Mouse (Mus musculus) ovary, adult 18-20 months (tissue): ENCODE measurements around the gene C77080.

Experiments
- DNase-seq: peaks from one replicate; pipeline ENCODE4 v3.0.0; 2022; ENCODE audit warnings: low spot score, mixed read lengths

C77080 gene

DNA sequence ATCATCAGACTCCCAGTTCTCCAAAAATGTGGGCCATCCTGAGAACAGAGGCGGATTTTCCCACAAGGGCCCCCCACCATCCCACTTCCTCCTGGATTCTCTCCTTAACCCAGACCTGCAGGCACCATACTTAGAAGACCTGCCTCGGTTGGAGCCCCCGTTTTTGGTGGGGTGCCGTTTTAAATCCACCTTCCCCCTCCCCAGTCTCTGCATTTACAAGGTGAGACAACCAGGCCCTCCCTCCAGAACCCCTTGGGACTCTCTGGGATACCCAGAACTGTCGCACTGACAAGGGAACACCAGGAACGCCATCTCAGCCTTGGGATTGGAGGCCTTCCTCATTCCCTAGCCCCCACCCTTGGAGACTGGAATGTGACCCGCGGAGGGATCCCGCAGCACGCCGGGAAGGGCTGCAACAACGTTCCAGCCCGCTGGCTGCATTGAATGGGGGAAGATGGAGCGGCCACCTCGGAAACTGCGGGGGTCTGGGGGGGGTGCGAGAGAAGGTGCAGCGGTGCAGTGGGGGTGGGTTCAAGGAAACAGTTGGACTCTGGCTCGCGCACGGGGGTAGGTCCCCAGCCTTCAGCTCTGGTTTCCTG lies 23.3 kb downstream of the C77080 start:
- no peak for DNase-seq

DNA sequence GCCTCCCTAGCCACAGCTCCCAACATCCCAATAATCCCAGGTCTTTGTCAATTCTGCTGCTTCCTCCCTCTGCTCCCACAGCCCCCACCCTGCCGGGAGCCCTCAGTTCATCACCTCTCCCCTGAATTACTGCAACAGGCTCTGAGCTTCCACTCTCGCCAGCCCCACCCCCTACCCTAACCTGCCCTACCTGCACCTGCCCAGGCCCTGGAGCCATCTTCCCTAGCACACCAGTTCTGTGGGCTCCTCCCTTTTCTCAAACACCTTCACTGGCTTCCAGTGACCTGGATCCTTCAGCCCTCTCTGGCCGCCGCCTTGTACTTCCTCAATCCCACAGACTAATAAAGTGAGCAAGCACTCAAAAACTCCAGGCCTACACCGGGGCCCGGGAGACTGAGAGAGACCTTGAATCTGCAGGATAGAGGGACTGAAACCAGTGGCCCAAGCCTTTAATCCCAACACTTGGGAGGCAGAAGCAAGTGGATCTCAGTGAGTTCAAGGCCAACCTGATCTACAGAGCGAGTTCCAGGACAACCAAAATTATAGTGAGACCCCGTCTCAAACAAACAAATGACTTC lies 24.9 kb downstream of the C77080 start:
- no peak for DNase-seq

DNA sequence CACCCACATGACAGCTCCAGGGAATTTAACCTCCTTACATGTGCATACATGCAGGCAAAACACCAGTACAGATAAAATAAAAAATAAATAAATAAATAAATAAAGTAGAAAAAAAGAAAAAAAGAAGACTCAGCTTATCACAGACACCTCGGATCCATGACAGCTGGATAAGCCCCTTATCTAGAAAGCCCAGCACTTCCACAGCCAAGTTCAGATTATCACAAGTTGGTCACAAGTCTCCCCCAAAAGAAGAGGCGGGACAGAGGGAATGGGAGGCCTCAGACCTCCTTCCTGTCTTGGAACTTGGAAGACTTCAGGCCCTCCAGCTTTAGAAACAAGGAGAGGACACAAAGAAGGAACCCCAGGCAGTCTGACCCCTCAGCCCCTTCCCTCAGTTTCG lies 26.1 kb downstream of the C77080 start:
- DNase-seq, result no peak

DNA sequence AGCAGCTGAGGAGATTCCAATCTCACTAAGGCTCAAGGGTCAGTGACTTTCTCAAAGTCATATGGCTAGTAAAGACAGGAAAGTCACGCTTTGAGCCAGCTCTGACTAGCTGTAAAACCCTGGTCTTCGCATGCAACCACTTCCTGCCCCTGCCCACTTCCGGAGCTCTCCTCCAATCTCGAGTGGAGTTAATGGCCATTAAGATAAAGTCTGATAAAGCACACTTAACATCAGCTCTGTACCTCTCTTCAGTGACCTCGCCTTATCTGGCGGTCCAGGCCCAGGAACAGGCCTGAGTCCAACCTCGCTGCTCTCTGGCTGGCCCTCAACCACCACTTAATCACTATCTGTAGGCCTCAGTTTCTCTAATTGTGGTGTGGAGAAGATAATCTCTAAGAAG lies 26.7 kb downstream of the C77080 start:
- no peak for DNase-seq

DNA sequence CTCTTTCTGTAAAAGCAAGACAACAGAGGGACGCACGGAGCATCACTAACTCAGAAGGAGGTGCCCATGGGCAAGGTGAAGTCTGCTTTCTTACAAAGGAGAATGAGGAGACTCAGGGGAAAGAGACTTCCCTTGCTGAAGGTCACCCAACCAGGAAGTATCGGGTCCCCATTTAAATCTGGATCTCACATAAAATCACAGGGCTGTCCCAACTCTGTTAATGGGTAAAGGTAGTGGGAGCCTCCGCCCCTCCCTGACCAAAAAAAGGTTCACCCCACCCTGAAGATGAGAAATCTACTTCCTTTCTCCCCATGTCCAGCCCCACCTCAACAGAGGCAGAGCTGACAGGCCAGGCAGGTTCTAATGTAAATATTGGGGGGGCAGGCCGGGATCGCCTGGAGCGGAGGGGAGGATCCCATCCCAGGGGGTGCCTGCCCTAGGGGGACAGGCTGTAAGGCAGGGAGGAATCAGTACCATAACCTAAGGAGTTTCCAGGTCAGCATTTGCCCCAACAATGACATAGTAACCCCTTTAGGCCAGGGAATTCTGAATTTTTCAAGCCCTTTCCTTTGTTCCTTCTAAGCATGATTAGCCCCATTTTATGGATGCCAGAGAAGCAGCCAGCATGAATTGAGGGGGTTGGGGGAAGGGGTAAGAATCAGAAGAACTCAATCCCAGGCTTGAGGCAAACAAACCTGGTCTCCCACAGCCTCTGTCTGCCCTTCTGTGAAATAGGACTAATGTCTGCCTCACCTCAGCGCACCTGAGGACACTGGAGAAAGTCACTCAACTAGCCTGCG lies 28.4 kb downstream of the C77080 start:
- no peak for DNase-seq

DNA sequence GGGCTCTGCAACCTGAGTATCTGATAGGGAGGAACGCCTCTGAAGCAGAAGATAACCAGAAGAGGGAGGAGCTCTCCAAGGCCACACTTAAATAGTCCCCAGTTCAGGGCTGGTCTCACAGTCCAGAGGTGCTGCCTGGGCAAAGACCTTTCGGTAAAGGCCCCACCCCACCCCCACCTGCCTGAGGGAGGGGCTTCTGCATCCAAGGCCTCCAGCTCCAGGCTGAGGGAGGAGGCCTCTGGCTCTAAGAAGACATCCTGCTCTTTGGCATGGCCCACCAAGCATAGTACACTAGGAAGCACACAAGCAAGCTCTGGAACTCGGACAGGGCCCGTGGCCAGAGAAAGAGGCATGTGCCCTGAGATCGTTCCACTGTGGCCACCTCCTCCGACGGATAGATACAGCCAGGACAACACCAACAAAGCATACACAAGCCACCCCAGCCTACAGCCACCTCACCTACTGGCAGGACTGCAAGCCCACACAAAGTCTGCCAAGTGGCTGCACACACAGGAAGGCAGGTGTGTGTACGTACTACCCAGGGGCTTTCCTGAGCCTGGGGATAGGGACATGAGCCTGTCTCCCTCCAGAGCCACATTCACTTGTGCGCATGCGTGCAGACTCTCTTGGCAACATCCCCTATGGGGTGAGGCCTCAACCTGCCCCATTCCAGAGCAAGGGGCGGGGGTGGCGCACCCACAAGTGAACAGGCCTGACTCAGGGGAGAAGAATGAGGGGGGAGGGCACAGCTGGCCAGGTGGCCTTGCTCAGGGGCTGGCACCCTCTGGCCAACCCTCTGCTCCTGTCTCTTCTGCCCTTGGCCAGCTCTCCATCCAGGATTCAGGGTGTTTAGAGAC lies 29.4 kb downstream of the C77080 start:
- peak; percentile 50 for DNase-seq

DNA sequence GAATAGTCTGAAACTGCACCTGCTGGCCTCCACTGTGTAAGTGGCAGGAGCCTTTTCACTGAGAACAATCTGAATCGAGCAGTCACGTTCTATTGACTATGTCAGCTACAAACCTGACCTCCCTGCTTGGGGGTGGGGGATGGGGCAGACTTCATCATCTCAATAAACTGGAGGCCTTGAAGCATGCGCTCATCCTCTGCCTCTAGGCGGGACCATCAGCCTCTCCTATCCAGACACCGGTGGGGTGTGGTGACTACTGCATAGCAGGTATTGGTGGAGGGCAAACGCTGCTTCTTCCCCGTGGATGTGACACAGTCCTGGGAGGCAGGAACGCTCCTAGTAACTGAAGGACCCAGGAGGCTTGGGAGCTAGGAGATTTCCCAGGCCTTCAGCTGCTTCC lies 30.3 kb downstream of the C77080 start:
- no peak for DNase-seq

DNA sequence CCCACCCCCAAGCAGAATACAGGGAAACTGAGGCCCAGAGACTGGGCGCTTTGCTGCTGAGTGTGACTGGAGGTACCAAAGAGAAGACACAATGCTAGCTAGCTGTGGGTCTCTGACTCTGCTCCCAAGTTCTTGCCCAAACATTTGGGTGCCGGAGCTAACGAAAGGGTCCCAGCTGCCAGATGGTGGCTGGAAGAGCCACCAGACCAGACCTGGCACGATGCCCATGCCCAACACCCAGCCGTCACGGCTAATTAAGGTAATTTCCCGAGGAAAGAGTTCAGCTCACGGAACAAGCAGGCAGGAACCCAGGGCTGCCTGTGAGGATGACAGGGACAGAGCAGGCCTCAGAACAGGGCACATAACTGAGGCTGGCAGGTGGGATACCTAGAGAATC lies 33.2 kb downstream of the C77080 start:
- no peak for DNase-seq

DNA sequence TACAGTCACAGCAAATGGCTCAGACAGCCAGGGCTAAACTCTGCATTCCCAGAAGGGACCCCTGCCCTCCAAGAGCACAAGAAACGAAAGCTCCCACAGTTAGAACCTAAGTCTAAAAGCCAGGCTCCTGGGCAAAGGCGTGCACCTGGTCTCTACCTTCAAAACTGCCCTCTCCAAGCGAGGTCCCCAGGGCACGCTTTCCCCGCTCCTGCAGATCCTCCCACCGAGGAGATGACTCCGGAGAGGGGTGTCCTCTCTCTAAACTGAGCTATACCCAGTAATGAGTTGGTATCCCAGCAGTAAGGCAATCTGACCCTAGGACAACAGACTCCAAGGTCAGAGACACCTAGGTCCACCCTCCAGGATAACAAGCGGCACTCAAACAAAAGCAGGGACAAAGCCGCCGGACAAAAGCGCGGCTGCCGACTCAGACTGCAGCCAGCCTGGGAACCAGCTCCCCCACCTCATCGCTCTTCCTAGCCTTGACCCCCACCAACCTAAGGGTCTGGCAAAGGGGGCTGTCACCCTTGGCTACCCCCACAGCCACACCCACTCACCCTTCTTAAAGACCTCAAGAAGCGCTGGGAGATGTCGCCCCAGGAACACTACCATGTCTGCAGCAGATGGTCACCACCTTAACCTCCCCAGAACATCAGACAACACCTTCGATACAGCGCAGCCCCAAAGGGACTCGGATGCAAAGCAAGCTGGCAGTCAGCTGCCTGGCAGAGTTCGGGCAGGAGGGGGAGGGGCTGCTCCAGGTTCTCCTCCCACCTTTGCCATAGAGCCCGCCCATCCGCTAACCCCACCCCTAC lies 33.8 kb downstream of the C77080 start:
- no peak for DNase-seq

DNA sequence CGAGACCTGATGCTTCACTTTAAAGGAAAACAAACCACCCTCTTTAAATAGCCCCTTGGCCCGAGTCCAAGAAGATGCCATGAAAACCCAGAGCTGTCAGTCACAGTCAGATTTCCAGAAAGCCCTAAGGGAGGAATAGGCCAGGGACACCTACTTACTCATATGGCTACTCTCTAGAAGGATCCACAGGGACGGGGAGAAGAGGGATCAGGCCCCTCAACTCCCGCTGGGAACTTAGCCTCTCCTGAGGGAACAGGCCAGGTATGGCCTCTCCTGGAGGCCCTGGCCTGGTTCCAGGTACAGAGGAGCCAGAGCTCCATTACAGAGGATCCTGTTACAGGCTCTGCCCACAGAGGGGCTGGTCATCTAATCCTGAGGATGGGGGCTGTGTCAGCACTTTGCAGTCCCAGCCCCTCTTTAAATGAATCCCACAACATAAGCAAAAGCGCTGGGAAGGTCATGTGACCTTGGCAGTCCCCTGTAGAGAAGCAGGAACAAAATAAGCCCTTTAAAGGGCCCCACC lies 34.7 kb downstream of the C77080 start:
- DNase-seq, result no peak

DNA sequence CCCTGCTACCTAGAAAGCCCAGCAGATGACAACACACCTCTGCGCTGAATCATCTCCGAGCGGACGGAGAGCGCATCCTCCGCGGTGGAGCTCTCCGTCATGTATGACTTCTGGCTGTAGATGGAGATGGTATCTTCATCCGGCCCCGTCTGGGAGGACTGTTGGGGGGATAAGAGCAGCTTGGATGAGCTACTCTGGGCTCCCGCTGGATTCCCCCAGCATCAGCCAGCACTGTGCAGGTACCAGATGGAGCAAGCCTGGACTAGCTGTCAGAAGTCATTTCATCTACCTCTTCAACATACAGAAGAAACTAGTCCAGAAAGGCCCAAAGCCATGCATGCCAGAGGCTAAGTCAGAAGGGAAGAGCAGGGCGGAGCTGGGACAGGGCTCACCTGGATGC lies 35.9 kb downstream of the C77080 start:
- DNase-seq, result no peak

DNA sequence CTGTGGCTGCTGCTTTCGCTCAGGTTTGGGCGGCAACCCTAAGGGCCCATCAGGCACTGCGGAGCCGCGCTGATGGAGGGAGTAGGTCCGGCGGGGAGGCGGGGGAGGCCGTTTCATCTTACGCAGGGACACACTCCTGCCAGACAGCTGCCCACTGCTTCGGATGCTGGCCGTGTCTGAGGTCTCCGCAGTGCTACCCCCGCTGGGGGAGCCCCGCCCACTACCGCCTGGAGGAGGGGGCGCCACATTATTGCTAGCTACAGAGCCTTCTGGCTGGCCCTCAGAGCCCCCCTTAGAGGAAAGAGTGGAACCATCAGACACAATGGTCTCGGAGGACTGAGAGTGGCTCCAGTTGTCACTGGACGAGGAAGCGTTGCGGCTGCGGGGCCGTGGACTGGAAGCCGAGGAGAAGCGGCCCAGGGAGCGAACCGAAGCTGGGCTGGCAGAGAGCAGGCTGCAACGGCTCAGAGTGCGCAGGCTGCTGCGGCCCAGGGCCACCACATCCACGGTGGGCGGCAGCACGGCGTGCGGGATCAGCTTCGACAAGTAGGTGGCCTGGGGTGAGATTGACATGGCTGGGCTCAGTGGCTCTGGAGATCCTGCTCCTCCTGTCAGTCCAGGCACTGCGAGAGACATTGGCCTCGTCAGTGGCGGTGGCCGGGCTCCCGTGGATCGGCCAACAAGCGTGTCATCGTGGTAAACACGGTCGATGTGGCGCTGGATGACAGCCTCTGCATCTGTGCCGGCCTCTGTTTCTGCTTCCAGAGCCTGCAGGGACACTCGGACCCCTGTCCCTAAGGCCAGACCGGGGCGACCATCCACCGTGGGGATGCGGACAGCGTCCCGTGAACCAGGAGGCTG lies 37.6 kb downstream of the C77080 start:
- DNase-seq, result no peak

DNA sequence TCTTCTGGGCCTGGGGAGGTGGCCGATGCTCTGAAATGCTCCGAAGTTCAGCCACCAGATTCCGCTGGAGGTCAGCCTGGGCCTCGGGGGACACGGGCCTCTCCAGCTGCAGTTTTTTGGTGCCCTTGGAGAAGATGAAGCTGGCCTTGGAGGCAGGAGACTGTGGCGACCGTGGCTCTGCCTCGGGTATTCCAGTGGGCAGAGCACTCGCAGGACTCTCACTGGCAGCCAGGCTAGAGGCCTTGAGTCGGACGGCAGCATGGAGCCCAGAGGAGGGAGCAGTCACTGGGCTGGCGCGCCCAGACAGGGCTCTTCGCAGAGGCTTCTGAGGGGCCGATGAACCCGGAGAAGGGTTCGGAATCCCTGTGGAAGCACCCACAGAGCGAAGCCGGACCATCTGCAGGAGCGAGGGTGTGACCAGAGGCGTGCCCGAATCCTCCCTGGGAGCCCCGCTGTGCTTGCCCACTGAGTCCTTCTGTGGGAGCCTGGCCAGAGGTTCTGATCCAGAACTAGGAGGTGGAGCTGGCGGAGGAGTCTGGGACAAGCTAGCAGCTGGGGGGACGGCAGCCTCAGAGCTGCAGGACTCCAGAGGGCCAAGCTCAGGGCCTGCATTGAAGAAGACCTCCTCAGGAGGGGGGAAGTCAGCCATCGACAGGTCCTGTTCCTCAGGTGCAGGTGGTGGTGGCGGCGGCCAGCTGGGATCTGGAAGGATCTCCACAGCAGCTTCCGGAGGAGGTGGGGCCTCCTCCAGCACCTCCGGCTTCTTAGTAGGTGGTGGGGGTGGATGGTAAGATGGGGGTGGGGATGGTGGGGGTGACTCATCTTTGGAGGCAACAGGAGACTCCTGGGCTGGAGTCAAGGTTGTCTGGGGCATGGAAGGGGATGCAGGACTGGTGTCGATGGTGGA lies 38.9 kb downstream of the C77080 start:
- peak; percentile 57 for DNase-seq

DNA sequence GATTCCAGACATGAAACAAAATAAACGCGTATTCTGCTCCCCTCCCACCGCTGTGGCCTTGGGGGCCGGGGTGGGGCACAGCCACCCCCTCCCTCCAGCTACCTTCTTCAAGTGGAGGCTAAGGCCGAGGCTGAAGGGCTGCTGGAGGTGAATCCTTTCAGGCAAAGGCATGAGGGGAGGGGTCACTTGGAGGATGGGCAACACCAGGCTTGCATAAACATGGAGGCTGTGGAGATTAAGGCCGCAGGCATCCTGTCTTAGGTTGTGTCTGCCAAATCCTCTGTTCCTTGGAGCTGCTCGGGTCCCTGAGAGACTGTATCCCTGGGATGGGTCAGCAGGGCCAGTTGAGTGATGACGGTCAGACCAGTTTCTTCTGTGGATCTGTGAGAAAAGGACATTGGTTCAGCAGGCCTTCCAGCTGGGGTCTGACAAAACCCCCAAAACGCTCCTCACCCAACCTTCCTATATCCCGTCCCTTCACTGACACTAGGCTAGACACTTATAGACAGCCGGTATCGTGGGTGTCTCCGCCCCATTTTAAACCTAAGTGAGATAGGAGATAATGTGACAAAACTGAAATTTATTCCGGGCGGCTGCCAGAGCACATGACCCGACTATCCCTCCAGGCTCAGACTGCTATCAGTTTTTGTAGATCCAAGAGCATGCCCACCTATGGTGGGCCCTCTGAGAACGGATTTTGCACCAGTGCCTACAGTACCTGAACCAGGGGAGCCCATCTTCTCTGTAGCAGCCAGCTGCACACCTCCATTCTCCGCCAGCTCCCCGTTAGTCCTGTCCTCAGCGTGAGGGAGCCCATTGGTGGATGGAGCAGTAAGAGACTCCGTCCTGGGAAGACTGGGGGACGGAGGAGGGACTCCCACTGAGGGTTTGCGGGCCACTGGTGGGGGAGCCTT lies 39.9 kb downstream of the C77080 start:
- no peak for DNase-seq

DNA sequence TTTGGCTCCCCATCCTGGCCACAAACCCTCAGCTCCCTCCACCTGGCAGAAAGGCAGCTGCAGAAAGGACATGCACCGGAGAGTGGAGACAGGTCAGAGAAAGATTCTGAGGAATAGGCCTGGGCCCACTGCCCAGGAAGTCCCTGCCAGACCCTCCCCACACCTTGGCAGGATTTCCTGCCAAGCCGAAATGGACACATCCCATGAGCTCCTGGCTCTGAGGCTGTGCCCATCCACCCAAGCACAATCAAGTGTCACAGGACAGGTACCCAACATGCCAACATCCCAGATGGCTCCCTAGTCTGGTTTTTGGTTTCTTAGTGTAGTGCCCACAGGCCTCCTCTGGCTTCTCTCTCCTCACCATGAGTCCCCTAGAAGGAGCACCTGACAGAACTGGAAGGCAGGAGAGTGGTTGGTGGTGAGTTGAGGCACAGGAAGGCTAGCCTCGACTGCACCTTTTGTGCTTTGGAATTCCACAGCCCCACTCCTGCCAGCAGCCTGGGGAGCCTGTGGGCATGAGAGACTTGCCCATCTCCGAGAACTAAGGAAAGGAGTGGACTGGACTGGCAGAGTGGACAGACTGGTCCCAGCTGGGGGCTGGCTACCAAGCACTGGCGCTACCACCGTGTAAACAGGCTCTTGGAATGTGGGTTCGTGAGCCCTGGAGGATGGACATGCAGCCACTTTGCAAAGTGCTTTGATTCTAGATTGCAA lies 40.7 kb downstream of the C77080 start:
- DNase-seq, result no peak

DNA sequence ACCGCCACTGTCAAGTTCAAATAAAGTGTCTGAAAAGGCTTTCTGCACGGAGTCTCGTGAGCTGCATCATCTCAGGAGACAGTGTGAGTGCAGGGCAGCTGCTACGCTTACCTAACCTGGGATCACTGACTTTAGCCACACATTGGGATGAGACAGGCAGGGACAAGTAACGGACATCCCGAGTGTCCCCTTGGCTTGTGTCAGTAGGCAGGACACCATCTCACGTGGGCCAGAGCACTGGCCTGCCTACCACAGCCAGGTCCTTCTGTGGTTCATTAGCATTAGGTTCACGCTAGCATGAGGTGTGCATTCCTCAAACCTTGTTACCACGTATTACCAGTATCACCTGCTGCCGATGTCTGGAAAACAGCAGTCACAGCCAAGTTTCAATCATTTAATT lies 42.0 kb downstream of the C77080 start:
- no peak for DNase-seq

DNA sequence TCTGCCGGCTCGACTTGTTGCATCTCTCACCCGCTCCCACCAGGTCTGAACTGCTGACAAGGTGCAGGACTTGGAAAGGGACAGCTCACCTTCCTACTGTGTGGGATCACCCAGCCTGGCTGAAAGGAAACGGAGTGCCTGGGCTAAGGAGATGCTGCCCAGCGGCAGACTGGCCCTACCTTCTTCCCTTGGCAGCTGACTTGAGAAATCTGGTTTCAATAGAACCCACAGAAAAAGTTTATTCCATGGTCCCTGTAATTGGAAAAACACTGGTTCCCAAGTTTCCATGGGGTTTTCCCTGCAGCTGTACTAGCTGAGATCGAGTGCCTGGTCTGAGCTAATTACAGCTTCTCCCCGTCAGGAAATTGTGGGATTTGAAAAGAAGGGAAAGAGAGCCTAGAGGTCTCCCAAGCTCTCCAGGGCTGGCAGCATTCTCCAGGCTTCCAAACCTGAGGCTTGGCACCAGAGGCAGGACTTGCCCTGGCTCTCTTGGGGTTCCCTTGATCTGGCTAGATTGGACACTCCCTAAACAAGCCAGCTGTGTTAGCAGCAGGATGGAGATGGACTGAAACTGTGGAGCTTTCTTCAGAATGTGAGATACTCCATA lies 42.5 kb downstream of the C77080 start:
- no peak for DNase-seq
